Mouse (Mus musculus) E14TG2a.4 (cell line): ENCODE data around the gene Selenof.

Source experiments
- CTCF ChIP-seq: conservative IDR thresholded peaks from 2 replicates; pipeline ENCODE4 v1.5.1; 2014; ENCODE audit warnings: low read length
- NANOG ChIP-seq: IDR thresholded peaks from 2 replicates; pipeline ENCODE4 v1.6.1; 2014; ENCODE audit warnings: borderline replicate concordance, low read length, mixed read lengths
- POU5F1 ChIP-seq: IDR thresholded peaks from 2 replicates; pipeline ENCODE4 v1.6.1; 2014; ENCODE audit warnings: low read length, borderline replicate concordance

DNA sequence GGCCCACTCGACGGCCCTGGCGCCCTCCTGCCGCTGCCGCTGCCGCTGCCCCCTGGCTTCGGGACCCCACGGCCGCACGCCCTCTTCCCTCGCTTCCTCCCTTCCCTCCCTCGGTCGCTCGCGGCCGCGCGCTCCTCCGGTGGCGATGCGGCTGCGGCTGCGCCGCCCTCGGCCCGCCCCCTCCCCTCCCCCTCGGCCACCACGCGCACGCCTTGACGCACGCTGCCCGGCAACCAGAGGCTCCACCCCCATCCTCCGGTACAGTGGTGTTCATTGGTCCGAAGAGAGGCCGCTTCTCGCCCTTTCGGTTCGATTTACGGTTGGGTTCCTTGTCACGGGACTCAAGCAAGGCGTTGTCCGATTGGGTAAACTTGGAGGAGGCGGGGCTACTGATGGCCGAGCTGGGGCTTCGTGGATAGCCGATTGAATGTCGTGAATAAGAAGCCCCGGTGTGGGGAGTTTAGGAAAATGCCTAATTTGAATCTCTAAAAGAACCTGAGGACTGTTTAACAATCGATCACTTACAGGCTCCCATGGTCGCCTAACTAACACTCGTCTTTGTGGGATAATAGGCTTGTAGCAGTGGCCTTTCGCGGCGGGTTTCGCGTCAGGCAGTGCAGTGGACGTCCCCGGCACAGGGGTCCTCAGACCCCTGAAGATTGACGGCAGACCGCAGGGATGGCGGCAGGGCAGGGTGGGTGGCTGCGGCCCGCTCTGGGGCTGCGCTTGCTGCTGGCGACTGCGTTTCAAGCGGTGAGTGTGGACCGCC, at the start of gene Selenof, which contains the start of gene Hs2st1:
- TF ChIP-seq CTCF (no peak), POU5F1 (no peak), NANOG (no peak)
